Mouse (Mus musculus): ENCODE results near the gene Gm38431. TPM values are rescaled to one million over a fixed set of nuclear protein-coding genes. Genes with fewer than 3 reads are reported as not detected.

The Gm38431 gene
- polyA plus RNA-seq (2012; rRNA removed), result 6.2 and 11.8 TPM in 2 replicates

GRCm38 (mm10) chr9:21091707-21092320 is at the start of gene Gm38431, which contains the start of gene Raver1:
Gene Gm38431, minus strand, starts transcription at chr9:21091997.
Gene Raver1, minus strand, starts transcription at chr9:21092008.

DNA sequence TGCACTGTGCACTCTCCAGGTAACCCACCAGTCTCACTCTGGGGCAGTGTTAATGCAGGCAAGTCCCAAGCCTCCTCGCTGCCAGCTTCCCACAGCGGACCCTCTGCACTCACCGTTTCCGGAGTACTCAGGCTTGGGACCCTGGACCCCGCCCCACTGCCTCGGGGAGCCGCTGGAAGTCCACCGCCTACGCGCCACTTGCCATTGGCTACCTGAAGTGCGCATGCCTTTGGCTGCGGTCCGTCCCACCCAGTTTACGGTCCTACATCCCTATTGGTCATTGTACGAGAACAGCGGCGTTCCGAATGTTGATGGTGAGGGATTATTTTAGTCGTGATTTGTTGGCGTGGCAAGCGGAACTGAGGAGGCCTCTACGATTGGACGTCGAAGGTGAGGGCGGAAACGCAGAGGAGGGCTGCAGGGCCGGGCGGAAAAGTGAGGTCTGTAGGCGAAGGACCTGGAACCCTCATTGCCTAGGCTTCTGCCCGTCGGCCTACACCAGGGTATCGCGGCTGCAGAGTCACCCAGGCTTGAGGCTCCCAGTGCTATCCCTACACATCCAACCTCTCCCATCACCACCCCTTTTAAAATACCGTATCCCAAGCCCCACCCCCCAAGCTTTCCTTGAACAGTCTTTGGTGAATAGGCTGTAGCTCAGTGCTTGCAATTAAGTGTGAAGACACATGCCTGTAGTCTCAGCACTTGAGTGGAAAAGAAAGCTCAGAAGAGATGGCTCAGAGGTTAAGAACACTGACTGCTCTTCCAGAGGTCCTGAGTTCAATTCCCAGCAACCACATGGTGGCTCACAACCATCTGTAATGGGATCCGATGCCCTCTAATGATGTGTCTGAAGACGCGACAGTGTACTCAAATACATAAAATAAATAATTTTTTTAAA is 39.5 kb upstream of the Gm38431 start, which contains the start of gene Tyk2:
Tyk2 (minus strand) TSS at position 185 of the 898 bp plus-strand sequence.

DNA sequence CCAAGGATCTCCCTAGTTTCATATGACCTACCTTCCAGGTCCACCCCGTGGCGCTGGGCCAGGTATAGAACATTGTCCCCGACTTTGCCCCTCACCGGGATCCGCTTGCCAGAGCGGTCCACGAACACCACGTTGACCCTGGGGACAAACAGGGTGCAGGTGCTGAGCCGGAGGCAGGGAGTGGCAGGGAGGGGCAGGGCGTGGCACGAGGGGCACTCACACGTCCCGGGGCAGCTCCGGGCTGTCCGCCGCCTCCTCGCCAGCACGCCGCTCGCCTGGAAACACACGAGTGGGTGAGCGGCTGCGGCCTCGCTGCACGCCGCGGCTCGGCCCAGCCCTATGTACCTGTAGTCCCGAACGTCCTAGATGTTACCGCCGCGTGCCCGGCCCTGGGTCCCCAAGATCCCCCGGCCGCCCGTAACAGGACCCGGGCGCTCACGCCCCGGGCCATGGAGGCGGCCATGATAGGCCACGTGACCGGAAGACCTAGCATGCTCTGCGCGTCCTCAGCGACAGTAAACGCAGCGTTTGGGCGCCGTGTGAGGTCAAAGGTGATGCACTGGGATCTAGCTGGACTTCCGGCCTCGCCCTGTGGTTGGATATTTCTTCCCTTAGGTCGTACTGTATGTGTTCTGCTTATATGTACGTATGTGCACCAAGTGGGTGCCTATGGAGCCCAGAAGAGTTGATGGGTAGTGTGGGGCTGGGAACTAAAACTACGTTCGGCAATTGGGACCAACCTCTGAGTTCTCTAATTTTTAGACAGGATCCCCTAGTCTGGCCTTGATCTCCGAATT is 18.6 kb downstream of the Gm38431 start, which contains the start of the genes Gm49373 and Fdx1l:
Gm49373 (minus strand) TSS at position 53 of the 797 bp plus-strand sequence.
Fdx1l (minus strand) TSS at position 571 of the 797 bp plus-strand sequence.

DNA sequence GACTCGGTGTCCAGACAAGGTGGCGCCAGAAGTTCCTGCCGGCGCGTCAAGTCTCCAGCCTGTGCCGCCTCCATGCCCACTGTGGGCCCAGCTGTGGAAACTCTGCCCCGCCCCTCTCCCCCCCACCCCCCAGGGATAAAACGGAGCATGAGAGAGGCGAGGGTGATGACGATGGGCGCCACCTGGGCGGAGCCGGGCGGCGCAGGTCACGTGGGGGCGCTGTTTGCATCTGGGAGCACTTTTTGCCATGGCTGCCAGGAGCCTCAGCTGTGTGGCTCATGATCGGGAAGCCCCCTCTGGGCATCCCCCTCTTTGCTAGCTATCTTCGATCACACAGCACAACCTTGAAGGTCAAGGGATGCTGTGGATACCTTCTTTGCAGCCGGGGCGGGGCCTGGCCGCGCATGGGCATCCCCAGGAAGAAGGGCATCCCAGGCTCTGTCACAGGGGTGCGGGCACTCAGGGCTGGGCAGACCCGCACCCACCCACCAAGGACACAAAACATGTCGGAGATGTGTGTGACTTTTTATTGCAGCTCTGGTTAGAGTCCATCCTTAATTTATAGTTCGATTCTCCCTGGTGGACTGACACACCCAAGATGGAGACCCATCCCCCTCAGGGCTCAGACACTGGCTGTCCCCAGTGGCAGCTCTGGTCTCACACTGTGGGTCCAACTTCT is 24.7 kb downstream of the Gm38431 start, which contains the start of gene Zglp1:
Zglp1 (minus strand) TSS at position 88 of the 679 bp plus-strand sequence.

GRCm38 (mm10) chr9:21031896-21032351 is 59.9 kb downstream of the Gm38431 start, which contains the start of gene Icam5:
Gene Icam5, plus strand, starts transcription at chr9:21032073.

GRCm38 (mm10) chr9:21029291-21030054 is 62.3 kb downstream of the Gm38431 start, which contains the start of gene Icam4:
Gene Icam4, plus strand, starts transcription at chr9:21029373.

Other genes with a start within 250 kb of the Gm38431 start
- gene A230050P20Rik, start 223.4 kb downstream of the Gm38431 start, polyA plus RNA-seq (2012; rRNA removed), result 27.0 and 29.6 TPM in 2 replicates
- 4.6 and 6.6 TPM in 2 replicates for gene Angptl6, start 212.3 kb downstream of the Gm38431 start, polyA plus RNA-seq (2012; rRNA removed)
- gene Ppan, start 203.8 kb downstream of the Gm38431 start, polyA plus RNA-seq (2012; rRNA removed), result 46.2 and 52.6 TPM in 2 replicates
- gene Eif3g, start 193.4 kb downstream of the Gm38431 start, polyA plus RNA-seq (2012; rRNA removed), result 65.9 and 73.1 TPM in 2 replicates
- gene Dnmt1, start 132.1 kb downstream of the Gm38431 start, polyA plus RNA-seq (2012; rRNA removed), result 11.1 and 12.4 TPM in 2 replicates
- 3.9 and 4.3 TPM in 2 replicates for gene S1pr2, start 115.2 kb downstream of the Gm38431 start, polyA plus RNA-seq (2012; rRNA removed)
- 76.8 and 86.2 TPM in 2 replicates for gene Mrpl4, start 89.3 kb downstream of the Gm38431 start, polyA plus RNA-seq (2012; rRNA removed)
- 3.9 and 4.4 TPM in 2 replicates for gene Icam1, start 76.0 kb downstream of the Gm38431 start, polyA plus RNA-seq (2012; rRNA removed)
- 0.21 and 0.30 TPM in 2 replicates for gene Icam4, start 62.6 kb downstream of the Gm38431 start, polyA plus RNA-seq (2012; rRNA removed)
- gene Icam5, start 59.9 kb downstream of the Gm38431 start, polyA plus RNA-seq (2012; rRNA removed), result 0.21 and 0.48 TPM in 2 replicates
- gene Zglp1, start 24.9 kb downstream of the Gm38431 start, polyA plus RNA-seq (2012; rRNA removed), result 0.12 and 1.0 TPM in 2 replicates
- 0.09 TPM in 1 of 2 replicates, not detected in the other for gene Gm49373, start 18.9 kb downstream of the Gm38431 start, polyA plus RNA-seq (2012; rRNA removed)
- 22.8 and 51.6 TPM in 2 replicates for gene Fdx1l, start 18.4 kb downstream of the Gm38431 start, polyA plus RNA-seq (2012; rRNA removed)
- 31.9 and 36.1 TPM in 2 replicates for gene Raver1, start within 50 bp of the Gm38431 start, polyA plus RNA-seq (2012; rRNA removed)
- gene Tyk2, start 39.2 kb upstream of the Gm38431 start, polyA plus RNA-seq (2012; rRNA removed), result 12.0 and 13.6 TPM in 2 replicates
- gene Cdc37, start 58.0 kb upstream of the Gm38431 start, polyA plus RNA-seq (2012; rRNA removed), result 19.9 and 23.4 TPM in 2 replicates
- gene Pde4a, start 73.7 kb upstream of the Gm38431 start, polyA plus RNA-seq (2012; rRNA removed), result 4.6 and 5.4 TPM in 2 replicates
- 42.1 and 51.8 TPM in 2 replicates for gene Keap1, start 147.4 kb upstream of the Gm38431 start, polyA plus RNA-seq (2012; rRNA removed)
- gene S1pr5, start 156.4 kb upstream of the Gm38431 start, polyA plus RNA-seq (2012; rRNA removed), result 9.1 and 21.3 TPM in 2 replicates
- 33.3 and 62.7 TPM in 2 replicates for gene Atg4d, start 173.3 kb upstream of the Gm38431 start, polyA plus RNA-seq (2012; rRNA removed)
- 7.5 and 7.9 TPM in 2 replicates for gene Kri1, start 196.0 kb upstream of the Gm38431 start, polyA plus RNA-seq (2012; rRNA removed)
- 12.6 and 18.9 TPM in 2 replicates for gene Cdkn2d, start 199.4 kb upstream of the Gm38431 start, polyA plus RNA-seq (2012; rRNA removed)
- 30.6 and 32.9 TPM in 2 replicates for gene Ap1m2, start 220.3 kb upstream of the Gm38431 start, polyA plus RNA-seq (2012; rRNA removed)
- gene Slc44a2, start 228.7 kb upstream of the Gm38431 start, polyA plus RNA-seq (2012; rRNA removed), result 33.9 and 44.4 TPM in 2 replicates

Measured in stomach, adult 2 months (tissue).